Mouse (Mus musculus) telencephalon, adult 2 months (tissue): ENCODE data around the gene Atf6b.

Source experiments
- DNase-seq: peaks from one replicate; pipeline ENCODE4 v3.0.0-alpha.2; 2011; ENCODE audit warnings: low read depth, low spot score

The Atf6b gene

DNA sequence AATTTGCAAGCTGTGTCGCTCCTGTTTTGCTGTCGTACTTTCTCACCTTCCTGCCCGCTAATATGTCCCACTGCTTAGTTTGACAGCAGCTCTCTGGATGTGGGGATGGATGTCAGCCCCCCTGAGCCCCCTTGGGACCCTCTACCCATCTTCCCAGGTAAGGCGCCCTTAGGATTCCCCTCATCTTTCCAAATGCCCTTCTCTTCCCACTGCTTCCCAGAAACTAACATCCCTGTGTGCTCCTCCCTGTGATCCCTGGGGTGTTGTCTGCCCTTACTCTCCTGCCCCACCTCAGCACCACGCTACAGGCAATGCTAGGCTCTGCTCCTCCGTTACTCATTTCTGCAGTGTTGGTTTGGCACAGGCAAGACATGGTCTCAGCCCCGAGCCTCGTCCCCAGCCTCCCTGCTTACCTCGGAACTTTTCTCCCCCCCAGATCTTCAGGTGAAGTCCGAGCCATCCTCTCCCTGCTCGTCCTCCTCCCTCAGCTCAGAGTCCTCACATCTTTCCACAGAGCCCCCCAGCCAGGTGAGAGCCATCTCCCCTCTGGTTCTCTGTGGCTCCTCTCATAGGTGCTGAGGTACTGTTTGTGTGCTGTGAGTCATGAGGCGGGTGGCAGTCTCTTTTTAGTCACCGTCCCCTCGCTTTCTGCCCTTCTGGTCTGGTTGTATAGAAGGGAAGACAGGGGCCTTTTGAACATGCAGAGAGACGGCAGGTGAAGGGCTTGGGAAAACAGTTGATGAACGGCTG, 1.4 kb downstream of the Atf6b start:
- no peak for DNase-seq

GRCm38 (mm10) chr17:34649106-34649864, 2.3 kb downstream of the Atf6b start:
- no peak for DNase-seq

GRCm38 (mm10) chr17:34650781-34651180, 3.8 kb downstream of the Atf6b start:
- no peak for DNase-seq

DNA sequence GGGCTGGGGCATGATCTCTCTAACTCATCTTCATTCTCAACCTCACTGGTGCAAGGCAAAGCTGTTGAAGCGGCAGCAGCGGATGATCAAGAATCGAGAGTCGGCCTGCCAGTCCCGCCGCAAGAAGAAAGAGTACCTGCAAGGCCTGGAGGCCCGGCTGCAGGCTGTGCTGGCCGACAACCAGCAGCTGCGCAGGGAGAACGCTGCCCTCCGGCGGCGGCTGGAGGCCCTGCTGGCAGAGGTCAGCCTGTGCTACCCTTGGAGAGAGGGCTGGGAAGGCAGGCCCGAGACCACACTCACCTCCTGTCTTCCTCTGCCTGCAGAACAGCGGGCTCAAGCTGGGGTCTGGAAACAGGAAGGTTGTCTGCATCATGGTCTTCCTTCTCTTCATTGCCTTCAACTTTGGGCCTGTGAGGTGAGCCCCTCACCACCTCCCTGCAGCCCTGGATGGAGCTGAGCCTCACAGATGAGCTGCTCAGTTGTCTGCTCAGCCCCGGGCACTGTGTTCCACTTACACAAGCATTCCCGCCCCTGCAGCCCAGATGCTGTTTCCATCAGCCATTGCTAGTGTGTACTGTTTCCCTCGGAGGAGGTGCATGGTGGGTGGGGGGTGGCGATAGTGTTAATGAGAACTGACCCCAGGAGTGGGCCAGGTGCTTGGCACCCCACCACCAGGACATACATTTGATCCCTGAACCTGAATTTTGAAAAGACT, 4.7 kb downstream of the Atf6b start:
- no peak for DNase-seq

DNA sequence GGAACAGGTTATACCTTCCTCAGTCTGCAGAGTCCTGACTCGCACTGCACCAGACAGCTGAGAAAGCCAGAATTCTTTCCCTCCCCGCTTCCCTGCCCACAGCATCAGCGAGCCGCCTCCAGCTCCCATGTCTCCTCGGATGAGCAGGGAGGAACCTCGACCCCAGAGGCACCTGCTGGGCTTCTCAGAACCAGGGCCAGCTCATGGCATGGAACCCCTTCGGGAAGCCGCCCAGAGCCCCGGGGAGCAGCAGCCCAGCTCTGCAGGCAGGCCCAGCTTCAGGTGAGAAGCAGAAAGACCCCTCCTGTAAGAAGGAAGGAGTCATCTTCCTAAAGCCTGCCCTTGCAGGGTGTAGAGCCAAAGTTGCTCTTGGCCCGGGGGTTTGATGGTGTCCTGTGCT, 5.6 kb downstream of the Atf6b start:
- no peak for DNase-seq

DNA sequence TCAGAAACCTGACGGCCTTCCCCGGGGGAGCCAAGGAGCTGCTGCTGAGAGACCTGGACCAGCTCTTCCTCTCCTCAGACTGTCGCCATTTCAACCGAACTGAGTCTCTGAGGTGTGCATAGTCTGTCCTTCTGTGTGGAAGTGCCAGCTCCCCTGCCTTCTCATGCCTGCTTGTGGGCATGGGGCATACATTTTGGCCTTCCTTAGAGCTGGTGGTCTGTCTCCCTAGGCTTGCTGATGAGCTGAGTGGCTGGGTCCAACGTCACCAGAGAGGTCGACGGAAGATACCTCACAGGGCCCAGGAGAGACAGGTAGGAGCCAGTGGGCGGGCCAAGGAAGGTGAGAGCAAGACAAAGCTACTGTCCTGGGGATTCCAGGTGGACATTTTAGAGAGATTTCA, 6.0 kb downstream of the Atf6b start:
- no peak for DNase-seq

DNA sequence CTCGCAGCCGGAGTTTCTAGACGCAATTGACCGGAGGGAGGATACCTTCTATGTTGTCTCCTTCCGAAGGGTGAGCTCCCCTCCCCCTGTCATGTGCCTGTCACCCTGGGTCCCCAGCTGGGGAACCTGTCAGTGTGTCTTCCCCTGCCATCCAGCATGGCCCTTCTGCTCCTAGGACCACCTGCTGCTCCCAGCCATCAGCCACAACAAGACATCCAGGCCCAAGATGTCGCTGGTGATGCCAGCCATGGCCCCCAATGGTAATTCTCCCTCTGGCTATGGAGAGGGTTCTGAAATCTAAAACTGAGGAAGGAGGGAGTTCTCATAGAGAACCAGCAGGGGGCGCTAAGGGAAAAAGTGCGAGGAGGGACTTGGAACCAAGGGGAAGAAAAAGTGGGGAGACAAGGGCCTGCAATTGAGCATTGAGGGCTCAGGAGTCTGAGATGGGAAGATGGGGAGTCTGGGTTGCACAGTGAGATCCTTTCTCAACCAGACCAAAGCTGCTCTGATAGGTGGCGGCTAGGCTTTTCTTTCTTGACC, 6.9 kb downstream of the Atf6b start:
- no peak for DNase-seq

DNA sequence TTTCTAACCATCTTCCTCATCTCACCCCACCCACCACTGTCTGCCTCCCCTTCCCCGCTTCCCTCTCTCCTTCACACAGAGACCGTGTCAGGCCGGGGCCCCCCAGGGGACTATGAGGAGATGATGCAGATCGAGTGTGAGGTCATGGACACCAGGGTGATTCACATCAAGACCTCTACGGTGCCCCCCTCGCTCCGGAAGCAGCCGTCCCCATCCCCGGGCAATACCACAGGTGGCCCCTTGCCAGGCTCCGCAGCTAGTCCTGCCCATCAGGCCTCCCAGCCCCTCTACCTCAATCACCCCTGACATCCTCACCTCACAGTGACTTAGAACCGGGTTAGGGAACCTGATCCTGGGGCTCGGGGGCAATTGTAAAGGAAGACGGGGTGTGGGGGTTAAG, 7.4 kb downstream of the Atf6b start:
- DNase-seq = no peak

DNA sequence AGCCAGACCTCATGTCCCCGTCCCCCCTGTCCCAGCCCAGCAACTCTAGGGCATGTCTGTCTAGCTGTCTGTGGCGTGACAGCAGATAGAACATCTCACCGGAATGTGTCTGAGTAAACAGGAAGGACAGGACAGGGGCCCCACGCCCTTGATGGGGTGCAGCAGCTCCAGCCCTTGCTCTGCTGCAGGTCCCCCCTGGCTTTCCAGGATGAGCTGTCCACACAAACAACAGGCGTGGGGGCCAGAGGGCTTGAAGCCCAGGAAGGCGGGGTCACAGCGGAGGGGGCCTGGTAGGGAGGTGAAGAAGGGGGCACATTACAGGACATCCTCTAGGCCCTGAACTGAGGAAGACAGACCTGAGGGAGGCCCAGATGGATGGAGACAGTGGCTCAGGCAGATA, 8.2 kb downstream of the Atf6b start:
- DNase-seq = no peak

GRCm38 (mm10) chr17:34655581-34655991, 8.6 kb downstream of the Atf6b start:
- no peak for DNase-seq

GRCm38 (mm10) chr17:34656666-34657065, 9.7 kb downstream of the Atf6b start:
- no peak for DNase-seq

GRCm38 (mm10) chr17:34657271-34657670, 10.3 kb downstream of the Atf6b start:
- no peak for DNase-seq

DNA sequence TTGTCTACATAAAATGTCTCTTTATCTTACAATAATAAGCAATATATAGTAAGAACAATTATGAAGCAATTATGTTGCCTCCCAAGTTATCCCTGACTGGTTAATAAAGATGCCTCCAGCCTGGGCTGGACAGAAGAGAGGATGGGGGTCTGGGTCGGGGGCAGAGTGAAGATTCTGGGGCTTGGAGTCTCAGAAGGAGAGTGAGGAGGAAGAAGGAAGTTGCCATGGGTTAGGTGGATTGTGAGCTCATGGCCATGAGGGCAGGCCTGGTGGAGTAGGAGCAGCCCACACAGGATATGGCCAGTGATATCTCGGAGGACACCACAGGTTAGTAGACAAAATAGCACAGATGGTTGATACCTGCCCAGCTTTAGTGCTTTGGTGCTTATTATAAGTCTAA, 11.2 kb downstream of the Atf6b start:
- no peak for DNase-seq

GRCm38 (mm10) chr17:34658591-34658990, 11.6 kb downstream of the Atf6b start:
- DNase-seq = no peak

- no peak for DNase-seq
Measured at GRCm38 (mm10) chr17:34659181-34659896, 12.4 kb downstream of the Atf6b start.

DNA sequence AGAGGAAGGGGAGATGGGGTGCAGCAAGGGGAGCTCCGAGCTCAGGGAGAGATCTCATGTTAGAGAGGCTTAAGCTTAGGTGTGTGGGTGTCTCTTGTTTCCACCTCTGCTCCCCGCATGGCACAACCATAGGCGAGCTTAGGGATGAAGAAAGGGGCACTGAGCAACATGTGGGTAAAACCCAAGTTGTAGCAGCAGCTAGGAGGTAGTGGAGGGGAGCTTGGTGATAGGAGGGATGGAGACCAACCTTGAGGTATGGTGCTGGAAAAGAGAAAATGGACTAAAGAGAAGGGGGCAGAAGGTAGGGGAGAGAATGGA, 12.9 kb downstream of the Atf6b start:
- no peak for DNase-seq

GRCm38 (mm10) chr17:34660259-34660820, 13.4 kb downstream of the Atf6b start:
- no peak for DNase-seq

DNA sequence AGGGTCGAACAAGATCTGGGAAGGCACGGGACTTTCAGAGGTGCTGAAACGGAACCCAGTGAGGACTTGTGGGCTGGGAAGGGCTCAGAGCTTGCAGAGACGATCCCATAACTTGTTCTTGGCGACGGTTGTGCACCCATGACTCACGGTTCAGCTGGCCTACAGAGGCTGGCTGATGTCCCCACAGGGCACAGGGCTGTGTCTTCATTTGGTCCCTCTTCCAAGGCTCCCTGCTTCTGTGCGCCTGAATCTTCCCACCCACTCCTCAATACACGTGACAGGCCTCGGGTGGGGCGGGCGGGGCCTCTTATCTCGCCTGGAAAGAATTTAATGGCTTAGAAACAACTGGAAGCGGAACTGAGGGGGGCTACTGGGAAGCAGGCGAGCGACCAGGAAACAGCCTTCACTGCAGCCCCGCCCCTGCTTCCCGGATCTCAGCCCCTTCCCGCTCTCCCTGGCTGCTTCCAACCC, 14.2 kb downstream of the Atf6b start:
- no peak for DNase-seq

DNA sequence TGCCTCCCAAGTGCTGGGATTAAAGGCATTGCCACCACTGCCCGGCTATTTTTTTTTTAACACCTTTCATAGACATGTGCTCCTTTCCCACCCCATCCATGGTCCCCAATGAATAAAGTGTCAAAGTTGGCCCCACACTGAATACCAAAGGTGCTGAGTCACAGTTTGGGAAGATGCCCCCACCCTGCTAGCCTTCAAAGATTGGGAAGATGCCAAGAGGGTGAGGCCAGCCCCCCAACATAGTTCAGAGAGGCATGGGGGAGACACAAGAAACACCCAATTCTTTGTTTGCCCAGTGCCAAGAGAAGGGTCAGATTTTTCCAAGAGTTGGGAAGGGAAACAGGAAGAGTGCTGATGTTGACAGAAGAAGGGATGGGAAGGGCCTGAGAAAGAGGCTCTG, 15.5 kb downstream of the Atf6b start:
- DNase-seq = no peak

- DNase-seq = no peak
Measured at GRCm38 (mm10) chr17:34662978-34663377, 16.0 kb downstream of the Atf6b start.

DNA sequence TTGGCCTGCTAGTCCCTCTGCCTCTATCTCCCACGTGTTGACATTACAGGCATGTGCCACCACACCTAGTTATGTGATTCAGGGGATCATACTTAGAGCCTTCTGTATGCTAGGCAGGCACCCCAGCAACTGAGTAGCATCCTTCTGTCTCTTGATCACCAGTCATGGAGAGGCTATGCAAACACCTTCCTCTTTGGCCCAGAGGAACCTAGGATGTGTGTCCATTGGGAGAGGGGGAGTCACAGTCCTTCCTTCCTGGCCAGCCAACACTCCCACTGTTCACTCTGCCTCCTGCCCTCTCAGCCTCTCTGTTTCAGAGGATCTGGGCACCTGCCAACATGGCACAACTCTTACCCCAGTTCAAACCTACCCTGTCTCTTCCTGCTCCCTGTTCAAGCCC, 16.6 kb downstream of the Atf6b start:
- DNase-seq = no peak
